Mouse (Mus musculus) limb, embryonic 12.5 days (tissue): Measurements from ENCODE around the gene Meaf6. TPM values are rescaled to one million over a fixed set of nuclear protein-coding genes. Genes with fewer than 3 reads are reported as not detected.
A peak's percentile ranks its signal among the peaks of the same experiment; 100 is the strongest.

Experiments
- ATAC-seq: fragments of 200-750 bp; cut with Nextera tagmentation; 2 replicates; pipeline ENCODE4 v1.8.0; 2017; ENCODE audit warnings: low read depth, moderate TSS enrichment; ENCODE audit not compliant: insufficient number of reproducible peaks, insufficient read depth, low FRiP score, low TSS enrichment
- H3K27ac ChIP-seq: fragments of 300-500 bp; sonication (generic); 2 replicates; pipeline ENCODE4 v1.5.1; 2016; ENCODE audit warnings: mild to moderate bottlenecking, moderate library complexity
- H3K27me3 ChIP-seq: fragments of 300-500 bp; sonication (generic); 2 replicates; pipeline ENCODE4 v1.6.1; 2016; ENCODE audit warnings: mild to moderate bottlenecking, moderate library complexity
- H3K36me3 ChIP-seq: fragments of 300-500 bp; sonication (generic); 2 replicates; pipeline ENCODE4 v1.6.1; 2016; ENCODE audit warnings: mild to moderate bottlenecking, moderate library complexity
- H3K4me1 ChIP-seq: fragments of 300-500 bp; sonication (generic); replicated peaks from 2 replicates; pipeline ENCODE4 v1.6.1; 2016
- H3K4me2 ChIP-seq: fragments of 300-500 bp; sonication (generic); 2 replicates; pipeline ENCODE4 v1.6.1; 2016; ENCODE audit warnings: mild to moderate bottlenecking, moderate library complexity
- H3K4me3 ChIP-seq: fragments of 300-500 bp; sonication (generic); replicated peaks from 2 replicates; pipeline ENCODE4 v1.5.1; 2016; ENCODE audit warnings: mild to moderate bottlenecking
- H3K9ac ChIP-seq: fragments of 300-500 bp; sonication (generic); replicated peaks from 2 replicates; pipeline ENCODE4 v1.6.1; 2016; ENCODE audit warnings: mild to moderate bottlenecking, moderate library complexity
- H3K9me3 ChIP-seq: fragments of 300-500 bp; sonication (generic); 2 replicates; pipeline ENCODE4 v1.6.1; 2016; ENCODE audit warnings: mild to moderate bottlenecking, moderate library complexity
- WGBS: fragments of 180-500 bp; shearing (Covaris S2); methylation state at CpG from one replicate; pipeline ENCODE4 v1.1.7; 2016; 5-methylcytosine and 5-hydroxymethylcytosine counted together
- polyA plus RNA-seq: library from polyadenylated mRNA; unstranded; fragments of >200 nt; fragmentation: Nextera tagmentation; extraction: Ambion mirVana; gene quantifications from 2 replicates; pipeline ENCODE4 v1.2.1, GENCODE M21; 2016

Meaf6 gene
- polyA plus RNA-seq, 1 experiment from 2014 or later = 74.6 TPM

DNA sequence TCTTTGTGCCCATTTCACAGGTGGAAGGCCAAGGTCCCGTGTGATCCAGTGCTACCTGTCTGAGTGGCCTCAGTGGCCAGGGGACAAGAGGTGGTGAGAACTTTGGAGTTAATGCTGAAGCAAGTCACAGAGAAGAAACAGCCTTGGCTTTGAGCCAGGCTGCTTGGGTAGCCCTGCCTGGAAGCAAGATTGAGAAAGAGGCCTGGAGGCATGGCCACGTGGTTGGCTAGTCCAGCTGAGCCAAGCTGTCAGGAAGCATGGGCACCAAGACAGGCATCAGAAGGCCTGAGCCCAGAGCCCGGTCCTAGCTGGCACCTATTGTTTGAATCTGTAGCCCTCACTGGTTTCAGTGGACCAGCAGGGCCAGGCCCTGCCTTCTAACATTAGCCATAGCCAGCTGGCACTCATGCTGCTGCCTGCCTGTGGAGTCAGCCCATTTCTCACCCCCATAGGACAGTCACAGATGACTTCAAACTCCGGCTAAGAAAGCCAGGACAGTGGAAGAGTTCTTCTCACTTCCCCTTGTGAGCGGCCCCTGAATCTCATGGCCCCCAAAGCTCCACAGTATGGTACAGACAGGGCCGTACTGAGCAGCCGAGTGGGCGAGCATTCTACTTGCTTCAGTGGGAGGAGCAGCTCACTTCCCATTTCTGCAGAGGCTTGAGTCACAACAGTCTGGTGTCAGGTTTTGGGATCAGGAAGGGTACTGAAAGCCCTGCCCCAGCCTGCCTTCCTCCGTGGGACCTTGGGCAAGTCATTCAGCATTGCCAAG is 31.3 kb downstream of the Meaf6 start:
- H3K27ac ChIP-seq = 0 out of 2 replicates have a peak overlapping the region, but pooled peaks have one; percentile 69
- ATAC-seq = no peak

DNA sequence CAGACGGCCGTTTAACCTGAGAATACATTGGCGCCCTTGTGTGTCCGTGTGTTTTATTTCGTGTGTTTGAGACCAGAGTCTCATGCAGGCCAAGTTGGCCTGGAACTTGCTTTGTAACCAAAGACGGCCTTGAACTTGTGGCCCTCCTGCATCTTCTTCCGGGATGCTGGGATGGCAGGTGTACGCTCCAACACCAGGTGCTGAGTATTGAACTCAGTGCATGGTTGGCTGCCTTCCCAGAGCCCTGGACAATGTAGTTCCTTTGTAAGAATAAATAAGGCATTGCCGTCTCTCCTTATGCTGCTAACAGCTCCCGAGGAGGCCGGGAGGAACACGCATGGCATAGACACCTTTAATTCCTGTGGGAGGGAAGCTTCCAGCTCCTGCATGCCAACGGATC is 32.0 kb downstream of the Meaf6 start:
- 77% methylated on average over 13 of the region's 13 CpGs for WGBS

More for the DNA sequence above, 31.3 kb downstream of the Meaf6 start:
- 0 out of 2 replicates have a peak, but pooled peaks cover 6% of the 10 kb centered on the region for H3K36me3 ChIP-seq
- H3K27me3 ChIP-seq = peaks cover 10% of the 10 kb centered on the region
- peaks cover 25% of the 10 kb centered on the region for H3K4me1 ChIP-seq
- H3K4me3 ChIP-seq = no peak overlapping the region
- H3K9me3 ChIP-seq = no peaks in the 10 kb centered on the region
- H3K4me2 ChIP-seq = no peak overlapping the region
- 66% methylated on average over 9 of the region's 9 CpGs for WGBS
- no peak overlapping the region for H3K9ac ChIP-seq

DNA sequence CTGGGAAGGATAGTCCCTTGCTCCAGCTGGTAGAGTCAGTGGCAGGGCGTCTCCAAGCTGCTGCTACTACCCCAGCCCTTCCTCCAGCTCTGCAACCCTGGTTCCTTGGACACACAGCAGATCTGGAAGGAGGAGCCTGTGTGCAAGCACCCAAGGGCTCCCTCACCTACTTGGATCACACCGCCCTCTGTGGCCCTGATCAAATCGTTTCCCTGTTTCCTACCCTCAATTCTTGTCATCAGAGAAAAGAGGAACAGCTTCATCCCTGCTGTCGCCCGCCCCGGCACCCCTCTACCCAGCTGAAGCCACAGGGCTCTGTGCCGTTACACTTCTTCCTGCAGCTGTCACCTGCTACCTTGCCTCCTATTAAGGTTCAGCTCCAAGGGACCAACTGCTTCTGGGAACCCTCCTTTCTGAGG is 33.0 kb downstream of the Meaf6 start:
- WGBS = 83% methylated on average over 7 of the region's 7 CpGs
- ATAC-seq = no peak

More for the DNA sequence above, 32.0 kb downstream of the Meaf6 start:
- ATAC-seq = no peak
- no peaks in the 10 kb centered on the region for H3K9me3 ChIP-seq
- 0 out of 2 replicates have a peak, but pooled peaks cover 3% of the 10 kb centered on the region for H3K36me3 ChIP-seq
- no peak overlapping the region for H3K4me3 ChIP-seq
- H3K9ac ChIP-seq = no peak overlapping the region
- H3K27ac ChIP-seq = 0 out of 2 replicates have a peak overlapping the region, but pooled peaks have one; percentile 41
- H3K4me1 ChIP-seq = peaks cover 25% of the 10 kb centered on the region
- peaks cover 10% of the 10 kb centered on the region for H3K27me3 ChIP-seq
- H3K4me2 ChIP-seq = no peak overlapping the region

DNA sequence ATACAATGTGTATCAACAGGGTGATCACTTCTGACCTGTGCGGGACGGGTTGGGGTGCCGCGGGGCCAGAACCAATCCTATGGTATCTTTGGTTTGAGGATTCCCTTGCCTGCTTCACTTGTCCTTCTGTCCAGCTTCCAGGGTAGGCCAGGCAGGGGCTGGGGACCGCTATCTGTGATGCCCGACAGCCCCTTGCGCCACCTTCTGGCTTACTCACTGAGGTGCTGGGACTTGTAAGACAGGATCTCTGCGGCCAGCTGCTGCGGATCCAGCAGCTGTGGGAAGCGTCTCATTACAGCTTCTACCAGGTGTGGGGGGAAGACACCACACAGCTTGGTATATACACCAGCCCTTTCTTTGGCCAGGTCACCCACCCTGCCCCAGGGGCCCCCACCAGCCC is 34.1 kb downstream of the Meaf6 start:
- Histone ChIP-seq H3K4me1 (peaks cover 37% of the 10 kb centered on the region), H3K27me3 (peaks cover 14% of the 10 kb centered on the region), H3K9me3 (no peaks in the 10 kb centered on the region), H3K27ac (no peak overlapping the region), H3K9ac (no peak overlapping the region), H3K4me2 (no peak overlapping the region), H3K4me3 (no peak overlapping the region), H3K36me3 (no peaks in the 10 kb centered on the region)
- 0 out of 2 replicates have a peak, but pooled peaks have one; percentile 8 for ATAC-seq
- 28% methylated on average over 10 of the region's 10 CpGs for WGBS

More for the DNA sequence above, 33.0 kb downstream of the Meaf6 start:
- Histone ChIP-seq H3K27me3 (peaks cover 10% of the 10 kb centered on the region), H3K36me3 (0 out of 2 replicates have a peak, but pooled peaks cover 3% of the 10 kb centered on the region), H3K4me2 (no peak overlapping the region), H3K27ac (no peak overlapping the region), H3K9me3 (no peaks in the 10 kb centered on the region), H3K9ac (no peak overlapping the region), H3K4me3 (no peak overlapping the region), H3K4me1 (peaks cover 33% of the 10 kb centered on the region)

DNA sequence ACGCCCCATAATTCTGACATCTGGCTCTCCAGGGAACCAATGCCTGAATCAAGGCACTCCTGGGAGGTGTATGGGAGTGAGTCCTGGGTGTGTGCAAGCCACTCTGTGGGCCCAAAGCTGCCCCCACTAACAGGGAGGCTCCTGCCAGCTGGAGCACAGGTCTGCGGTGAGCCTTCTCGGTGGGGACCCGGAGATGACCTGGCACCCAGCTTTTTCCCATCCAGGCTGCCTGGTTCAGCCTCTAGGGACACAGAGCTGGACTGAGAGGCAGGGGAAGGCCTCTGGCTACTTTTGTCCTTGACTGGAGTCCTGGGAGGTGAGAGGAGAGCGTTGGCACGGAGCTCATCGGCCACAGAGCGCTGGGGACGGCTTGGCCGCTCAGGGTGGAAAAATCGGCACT is 34.8 kb downstream of the Meaf6 start:
- no peak for ATAC-seq
- no peak overlapping the region for H3K4me2 ChIP-seq
- WGBS = 93% methylated on average over 11 of the region's 11 CpGs
- H3K9me3 ChIP-seq = no peaks in the 10 kb centered on the region
- H3K36me3 ChIP-seq = no peaks in the 10 kb centered on the region
- no peak overlapping the region for H3K4me3 ChIP-seq
- peaks cover 33% of the 10 kb centered on the region for H3K4me1 ChIP-seq
- H3K27me3 ChIP-seq = peaks cover 19% of the 10 kb centered on the region
- H3K27ac ChIP-seq = no peak overlapping the region
- no peak overlapping the region for H3K9ac ChIP-seq

DNA sequence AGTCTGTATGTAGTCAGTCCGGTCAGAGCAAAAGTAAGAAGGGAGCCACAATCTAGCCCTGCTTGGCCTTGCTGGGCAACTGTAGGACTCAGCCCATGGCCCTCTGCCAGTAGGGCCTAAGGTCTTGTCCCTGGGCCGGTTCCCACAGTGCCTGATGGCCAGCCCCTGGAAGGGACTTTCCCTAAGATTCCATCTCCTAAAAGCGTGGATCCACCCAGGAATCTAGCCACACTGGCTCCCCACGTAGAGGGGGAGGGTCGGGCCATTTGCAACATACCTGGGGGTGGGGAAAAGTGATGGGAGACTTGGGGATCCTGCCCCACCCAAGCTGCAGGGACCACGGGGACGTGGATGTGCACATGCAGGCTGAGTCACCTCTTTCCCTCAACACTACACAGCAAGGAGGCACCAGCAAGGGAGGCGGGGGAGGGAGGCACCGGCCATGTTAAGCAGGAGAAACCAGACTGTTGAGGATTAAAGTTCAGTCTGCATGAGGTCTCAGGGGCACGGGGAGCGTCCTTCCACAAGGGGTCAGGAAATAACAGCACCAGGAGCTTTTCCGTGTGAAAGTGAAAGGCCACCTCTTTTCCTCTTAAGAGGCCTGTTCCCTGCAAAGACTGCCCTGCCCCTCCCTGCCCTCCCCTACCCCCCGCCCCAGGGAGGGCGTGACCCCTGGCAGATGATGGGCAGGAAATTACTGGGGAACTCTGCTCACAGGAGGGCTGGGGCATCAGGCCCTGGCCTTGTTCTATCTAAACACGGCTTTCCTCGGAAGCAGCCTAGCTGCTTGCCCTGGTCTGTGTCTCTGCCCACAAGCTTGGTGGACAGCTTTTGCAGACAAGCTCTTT is 37.7 kb downstream of the Meaf6 start:
- WGBS = 17% methylated on average over 16 of the region's 16 CpGs
- H3K4me2 ChIP-seq = no peak overlapping the region
- no peaks in the 10 kb centered on the region for H3K9me3 ChIP-seq
- no peaks in the 10 kb centered on the region for H3K36me3 ChIP-seq
- H3K4me3 ChIP-seq = no peak overlapping the region
- H3K4me1 ChIP-seq = peaks cover 28% of the 10 kb centered on the region
- no peak for ATAC-seq
- H3K27me3 ChIP-seq = peaks cover 48% of the 10 kb centered on the region
- no peak overlapping the region for H3K27ac ChIP-seq
- H3K9ac ChIP-seq = 0 out of 2 replicates have a peak overlapping the region, but pooled peaks have one; percentile 40

DNA sequence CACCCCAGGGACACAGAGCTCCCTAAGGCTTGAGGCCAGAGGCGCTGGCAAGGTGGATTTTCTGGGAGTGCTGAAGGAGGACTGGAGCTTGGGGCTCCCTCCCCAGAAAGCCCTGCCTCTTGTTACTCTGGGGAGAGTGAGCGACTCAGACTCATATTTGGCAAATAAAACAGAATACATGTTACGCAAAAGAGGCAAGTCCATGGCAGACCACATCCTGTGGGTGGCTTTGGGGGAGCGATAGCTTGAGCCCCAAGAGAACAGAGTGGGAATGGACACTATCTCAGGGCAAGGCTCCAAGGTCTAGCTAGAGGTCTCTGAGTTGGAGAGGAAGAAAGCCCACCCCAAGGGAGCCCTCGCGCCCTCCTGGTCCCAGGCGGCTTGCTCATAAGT is 38.3 kb downstream of the Meaf6 start:
- no peak overlapping the region for H3K4me2 ChIP-seq
- 0 out of 2 replicates have a peak overlapping the region, but pooled peaks have one; percentile 40 for H3K9ac ChIP-seq
- 70% methylated on average over 7 of the region's 7 CpGs for WGBS
- H3K4me3 ChIP-seq = no peak overlapping the region
- no peaks in the 10 kb centered on the region for H3K36me3 ChIP-seq
- no peak overlapping the region for H3K27ac ChIP-seq
- peaks cover 28% of the 10 kb centered on the region for H3K4me1 ChIP-seq
- no peak for ATAC-seq
- H3K27me3 ChIP-seq = peaks cover 53% of the 10 kb centered on the region
- H3K9me3 ChIP-seq = no peaks in the 10 kb centered on the region

DNA sequence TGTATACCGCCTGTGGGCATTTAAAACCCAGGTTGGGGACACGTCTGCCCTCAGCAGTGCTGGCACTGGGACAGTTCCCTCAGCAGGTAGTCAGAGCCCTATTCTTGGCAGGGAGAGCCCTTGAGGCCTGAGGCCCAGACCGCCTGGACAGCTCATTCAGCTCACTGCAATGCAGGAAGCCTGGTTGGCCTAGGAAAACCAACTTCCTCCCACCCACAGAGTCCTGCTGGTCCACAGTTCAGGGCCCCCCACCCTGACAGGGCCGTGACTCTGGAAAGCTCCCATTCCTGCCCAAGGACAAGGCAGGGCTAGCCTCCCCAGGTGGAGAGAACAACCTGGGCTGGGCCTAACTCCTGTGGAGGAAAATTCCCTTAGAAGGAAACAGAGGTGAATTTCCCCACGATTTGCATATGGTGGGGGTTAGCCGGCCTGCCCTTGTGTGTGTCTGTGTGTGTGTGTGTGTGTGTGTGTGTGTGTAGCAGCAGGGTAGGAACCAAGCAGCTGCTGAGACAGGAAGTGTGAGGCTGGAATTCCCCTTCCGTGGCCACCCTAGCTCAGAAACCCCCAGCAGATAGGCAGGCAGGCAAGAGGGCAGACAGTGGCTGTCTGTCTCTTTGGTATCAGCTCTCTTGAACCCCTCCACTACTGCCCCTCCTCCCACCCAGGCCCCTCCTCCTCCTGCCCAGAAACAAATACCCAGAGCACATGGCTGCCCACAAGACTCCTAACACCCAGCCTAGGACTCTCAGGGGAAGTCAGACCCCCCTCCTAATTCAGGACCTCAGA is 39.7 kb downstream of the Meaf6 start:
- no peak overlapping the region for H3K4me3 ChIP-seq
- H3K9ac ChIP-seq = no peak overlapping the region
- no peak for ATAC-seq
- no peak overlapping the region for H3K4me2 ChIP-seq
- no peaks in the 10 kb centered on the region for H3K36me3 ChIP-seq
- peaks cover 28% of the 10 kb centered on the region for H3K4me1 ChIP-seq
- peaks cover 59% of the 10 kb centered on the region for H3K27me3 ChIP-seq
- 47% methylated on average over 7 of the region's 7 CpGs for WGBS
- no peak overlapping the region for H3K27ac ChIP-seq
- H3K9me3 ChIP-seq = no peaks in the 10 kb centered on the region

DNA sequence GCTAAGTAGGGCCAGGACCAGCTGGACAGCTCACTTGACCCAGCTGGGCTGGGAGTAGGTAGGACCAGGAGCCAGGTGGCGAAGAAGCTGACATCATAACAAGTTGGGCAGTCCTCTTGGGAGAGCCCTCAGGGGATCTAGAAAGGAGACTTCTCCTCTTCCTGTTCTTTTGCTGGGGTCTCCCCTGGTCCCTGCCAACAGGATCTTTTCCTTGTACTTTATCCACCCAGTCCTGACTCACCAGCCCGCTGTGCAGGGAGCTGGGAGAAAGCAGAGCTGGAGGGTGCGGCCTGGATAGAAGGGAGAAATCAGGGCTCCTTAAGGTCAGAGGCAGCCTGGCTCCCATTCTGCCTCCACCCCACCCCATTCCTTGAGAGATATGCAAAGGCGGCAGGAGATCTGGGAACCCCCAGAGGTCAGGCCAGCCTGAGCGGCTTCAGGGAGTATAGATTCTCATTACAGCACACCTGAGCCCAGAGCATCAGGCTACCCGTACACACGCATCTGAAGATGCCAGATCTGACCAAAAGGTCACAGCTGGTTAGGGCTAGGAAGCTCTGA is 40.5 kb downstream of the Meaf6 start:
- peaks cover 53% of the 10 kb centered on the region for H3K27me3 ChIP-seq
- H3K9ac ChIP-seq = no peak overlapping the region
- WGBS = 84% methylated on average over 7 of the region's 7 CpGs
- no peak overlapping the region for H3K4me2 ChIP-seq
- no peak overlapping the region for H3K4me3 ChIP-seq
- ATAC-seq = no peak
- H3K9me3 ChIP-seq = no peaks in the 10 kb centered on the region
- peaks cover 28% of the 10 kb centered on the region for H3K4me1 ChIP-seq
- no peaks in the 10 kb centered on the region for H3K36me3 ChIP-seq
- H3K27ac ChIP-seq = no peak overlapping the region

DNA sequence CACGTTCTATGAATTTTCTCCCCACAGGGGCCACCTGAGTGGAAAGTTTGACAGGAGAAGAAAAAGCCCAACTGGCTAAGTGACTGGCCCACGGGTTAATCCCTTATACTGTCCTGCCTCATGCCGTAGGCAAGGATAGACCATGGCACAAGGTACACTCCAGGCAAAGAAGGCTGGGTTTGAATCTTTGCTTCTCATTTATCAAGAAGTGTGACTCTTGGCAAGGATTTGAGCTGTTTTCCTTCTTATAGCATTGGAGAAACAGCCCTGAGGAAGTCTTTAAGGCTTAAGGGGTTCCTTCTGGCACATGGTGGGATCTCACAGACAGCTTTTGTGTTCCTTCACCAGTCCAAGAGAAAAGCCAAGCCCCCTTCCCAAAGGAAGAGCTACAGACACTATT is 41.3 kb downstream of the Meaf6 start:
- Histone ChIP-seq H3K4me2 (no peak overlapping the region), H3K27ac (no peak overlapping the region), H3K4me1 (peaks cover 28% of the 10 kb centered on the region), H3K9ac (no peak overlapping the region), H3K9me3 (no peaks in the 10 kb centered on the region), H3K36me3 (no peaks in the 10 kb centered on the region), H3K4me3 (no peak overlapping the region), H3K27me3 (peaks cover 49% of the 10 kb centered on the region)
- WGBS = 87% methylated on average over 3 of the region's 3 CpGs
- no peak for ATAC-seq
